Mouse (Mus musculus) cortical plate, adult 2 months (tissue): Measurements from ENCODE around the gene C130074G19Rik. TPM values are rescaled to one million over a fixed set of nuclear protein-coding genes. Genes with fewer than 3 reads are reported as not detected.

Experiments
- H3K27ac ChIP-seq: fragments of 200-500 bp; 2 replicates; pipeline ENCODE4 v1.5.1; 2012; ENCODE audit warnings: low read length, control low read depth, inconsistent platforms; ENCODE audit not compliant: insufficient read depth
- H3K4me1 ChIP-seq: fragments of 200-500 bp; 2 replicates; pipeline ENCODE4 v1.6.1; 2011; ENCODE audit warnings: low read length; ENCODE audit not compliant: control insufficient read depth, insufficient read depth
- H3K4me3 ChIP-seq: fragments of 200-500 bp; 2 replicates; pipeline ENCODE4 v1.5.1; 2011; ENCODE audit warnings: mild to moderate bottlenecking, low read length, control low read depth; ENCODE audit not compliant: insufficient read depth
- CTCF ChIP-seq: fragments of 200-500 bp; IDR thresholded peaks from 2 replicates; pipeline ENCODE4 v1.5.1; 2011; ENCODE audit warnings: mild to moderate bottlenecking, control low read depth, low read length; ENCODE audit not compliant: insufficient read depth; ENCODE audit errors: extremely low read depth
- POLR2A ChIP-seq: fragments of 200-500 bp; IDR thresholded peaks from 2 replicates; pipeline ENCODE4 v1.6.1; 2011; ENCODE audit warnings: mild to moderate bottlenecking, low read length, control low read depth; ENCODE audit not compliant: insufficient read depth; ENCODE audit errors: extremely low read depth
- polyA plus RNA-seq: library from polyadenylated mRNA; depleted of rRNA; stranded (reverse); fragments of >200 nt; gene quantifications from 2 replicates; pipeline ENCODE4 v1.2.3, GENCODE M21; 2012; rRNA removed

The C130074G19Rik gene
- polyA plus RNA-seq, 1 experiment = 35.9 TPM

- TF ChIP-seq POLR2A = no peak
- no peak for TF ChIP-seq CTCF
- Histone ChIP-seq H3K4me1 (no peaks in the 10 kb centered on the region), H3K4me3 (peak overlapping the region; percentile 1; the same call in 1 of the 2 replicates), H3K27ac (peak overlapping the region; percentile 24)
Observed at GRCm38 (mm10) chr1:184827175-184827701, 55.8 kb downstream of the C130074G19Rik start.

DNA sequence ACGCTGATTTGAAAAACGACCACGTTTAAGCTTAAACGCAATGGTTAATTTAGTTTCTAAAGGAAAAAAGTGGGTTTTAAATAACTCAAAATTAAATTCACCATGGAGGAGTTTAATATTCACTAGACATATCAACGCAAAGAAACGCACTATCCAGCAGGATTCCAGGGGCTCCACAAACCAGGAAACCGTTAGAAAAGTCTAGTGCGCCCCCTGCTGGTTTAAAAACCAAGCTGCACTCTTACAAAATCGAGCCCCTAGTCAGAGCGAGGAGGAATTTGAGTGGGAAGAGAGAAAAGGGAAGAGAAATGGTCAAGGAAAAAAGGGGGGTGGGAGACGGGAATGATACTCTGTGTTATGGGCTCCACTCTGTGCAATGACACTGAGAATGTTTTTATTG lies 57.9 kb downstream of the C130074G19Rik start:
- Histone ChIP-seq H3K27ac (no peak overlapping the region), H3K4me3 (no peak overlapping the region), H3K4me1 (no peaks in the 10 kb centered on the region)
- TF ChIP-seq POLR2A = no peak
- peak; percentile 54; the same call in 1 of the 2 replicates for TF ChIP-seq CTCF

GRCm38 (mm10) chr1:184824439-184824851 lies 58.6 kb downstream of the C130074G19Rik start:
- Histone ChIP-seq H3K27ac (no peak overlapping the region), H3K4me3 (no peak overlapping the region), H3K4me1 (no peaks in the 10 kb centered on the region)
- TF ChIP-seq CTCF (peak; percentile 96), POLR2A (no peak)

DNA sequence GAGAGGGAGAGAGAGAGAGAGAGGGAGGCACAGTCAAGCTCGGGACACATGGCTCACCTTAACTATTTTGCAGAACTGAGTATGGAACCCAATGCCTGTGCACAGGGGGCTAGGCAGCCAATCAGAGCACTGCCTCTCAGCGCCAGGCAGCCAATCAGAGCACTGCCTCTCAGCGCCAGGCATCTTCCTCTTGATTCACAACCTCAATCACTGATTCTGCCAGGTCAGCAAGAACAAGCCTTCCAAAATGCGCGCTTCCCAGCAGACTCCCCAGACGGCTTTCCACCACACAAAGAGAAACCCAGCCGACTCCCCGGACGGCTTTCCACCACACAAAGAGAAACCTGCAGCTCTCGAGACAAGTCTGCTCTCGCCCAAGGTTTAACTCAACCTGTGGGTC lies 60.3 kb downstream of the C130074G19Rik start:
- H3K4me3 ChIP-seq = no peak overlapping the region
- TF ChIP-seq CTCF (no peak), POLR2A (no peak)
- no peak overlapping the region for H3K27ac ChIP-seq
- no peaks in the 10 kb centered on the region for H3K4me1 ChIP-seq

Other genes with a start within 250 kb of the C130074G19Rik start
- 0.75 and 0.95 TPM in 2 replicates for gene Hlx, start 150.6 kb downstream of the C130074G19Rik start, polyA plus RNA-seq
- gene Marc1, start 71.9 kb downstream of the C130074G19Rik start, polyA plus RNA-seq = 0.15 and 0.19 TPM in 2 replicates
- 100 and 105 TPM in 2 replicates for gene Marc2, start 36.8 kb downstream of the C130074G19Rik start, polyA plus RNA-seq
- gene Mark1, start 116.4 kb upstream of the C130074G19Rik start, polyA plus RNA-seq = 49.7 and 53.1 TPM in 2 replicates